Mouse (Mus musculus) frontal cortex, postnatal 10 days (tissue): ENCODE measurements around the gene 4930503E14Rik.
"Not testable (repeated sequence)": the region's sequence is repeated elsewhere in the genome, so short reads cannot be mapped to it uniquely, and the experiment has no call there.

Source experiments
- DNase-seq, 2 experiments: peaks; one replicate each; pipeline ENCODE4 v3.0.0; 2022; ENCODE audit warnings: low spot score in 2 of 2, mixed read lengths in 1 of 2

Gene 4930503E14Rik

DNA sequence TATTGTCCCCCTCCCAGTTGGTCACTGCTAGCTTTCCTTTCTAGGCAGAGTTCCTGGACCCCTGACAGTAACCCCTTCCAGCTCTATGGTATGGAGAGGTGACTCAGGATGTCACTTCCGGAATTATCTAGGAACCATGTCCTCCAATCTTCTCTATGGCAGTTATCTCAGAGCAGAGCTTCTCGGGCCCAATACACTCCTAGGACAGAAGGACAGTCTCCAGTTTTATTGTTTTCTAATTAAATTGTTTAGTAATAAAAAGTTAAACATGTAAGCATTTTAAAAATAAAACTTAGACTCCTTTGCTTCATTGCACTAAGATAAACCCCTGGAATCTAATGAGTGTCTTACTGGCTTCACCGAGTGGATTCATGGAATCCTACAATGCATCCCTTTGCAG, at the start of gene 4930503E14Rik:
Gene 4930503E14Rik (minus strand): TSS at position 101 of the 400 bp plus-strand sequence.
- not testable (repeated sequence) for DNase-seq

DNA sequence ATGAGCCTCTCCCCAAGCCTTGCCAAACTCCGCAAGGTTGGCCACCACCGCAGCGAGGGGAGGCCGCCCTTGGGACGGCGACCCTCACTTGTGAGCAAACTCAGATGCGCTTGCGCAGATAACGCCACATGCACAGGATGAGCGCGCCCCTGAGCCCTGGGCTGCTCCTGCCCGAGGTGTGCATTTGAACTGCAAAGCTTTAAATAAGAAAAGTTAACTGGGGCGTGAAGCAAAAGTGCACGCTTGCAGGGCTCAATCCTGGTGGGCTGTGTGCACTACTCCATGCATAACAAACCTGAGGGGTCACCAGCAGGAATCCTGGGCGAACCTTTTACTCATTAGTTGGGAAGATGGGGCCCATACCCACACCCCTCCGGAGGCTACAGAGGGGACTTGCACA, 35.0 kb upstream of the 4930503E14Rik start:
- DNase-seq: no peak

DNA sequence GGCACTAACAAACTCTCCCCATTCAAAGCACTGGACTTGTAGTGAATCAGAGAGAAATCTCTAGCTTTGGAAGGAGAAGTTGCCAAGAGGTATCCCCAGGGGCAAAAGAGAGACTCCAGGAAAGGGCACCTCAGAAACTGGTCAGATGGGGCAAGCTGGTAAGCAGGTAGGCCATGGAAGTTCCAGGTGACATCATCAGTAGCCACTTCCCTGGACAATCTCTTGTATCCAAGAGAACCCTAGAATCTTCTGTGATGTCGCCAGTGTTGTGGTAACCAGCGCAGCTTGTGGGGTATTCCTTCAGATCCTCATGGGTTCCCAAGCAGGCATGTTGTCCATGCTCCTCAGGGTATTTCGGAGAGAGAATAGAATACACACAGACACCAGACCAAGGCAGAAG, 15.7 kb downstream of the 4930503E14Rik start, which contains the start of gene Gm8212:
Gene Gm8212 (plus strand): TSS at position 301 of the 400 bp plus-strand sequence.
- not testable (repeated sequence) for DNase-seq

DNA sequence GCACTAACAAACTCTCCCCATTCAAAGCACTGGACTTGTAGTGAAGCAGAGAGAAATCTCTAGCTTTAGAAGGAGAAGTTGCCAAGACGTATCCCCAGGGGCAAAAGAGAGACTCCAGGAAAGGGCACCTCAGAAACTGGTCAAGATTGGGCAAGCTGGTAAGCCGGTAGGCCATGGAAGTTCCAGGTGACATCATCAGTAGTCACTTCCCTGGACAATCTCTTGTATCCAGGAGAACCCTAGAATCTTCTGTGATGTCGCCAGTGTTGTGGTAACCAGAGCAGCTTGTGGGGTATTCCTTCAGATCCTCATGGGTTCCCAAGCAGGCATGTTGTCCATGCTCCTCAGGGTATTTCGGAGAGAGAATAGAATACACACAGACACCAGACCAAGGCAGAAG, 89.5 kb downstream of the 4930503E14Rik start, which contains the start of gene Gm3327:
Gene Gm3327 (plus strand): TSS at position 301 of the 400 bp plus-strand sequence.
- DNase-seq: not testable (repeated sequence)
